Mouse (Mus musculus) granulocyte monocyte progenitor cell, adult 5-6 weeks (primary cell): ENCODE data around the gene Fads1. TPM values are rescaled to one million over a fixed set of nuclear protein-coding genes. Genes with fewer than 3 reads are reported as not detected.

Experiments
- ATAC-seq: replicated peaks from 2 replicates; pipeline ENCODE4 v1.8.0; 2016; ENCODE audit warnings: mild to moderate bottlenecking, moderate TSS enrichment, inconsistent platforms; ENCODE audit not compliant: poor library complexity, severe bottlenecking
- total RNA-seq, 2 experiments: library from RNA; stranded (forward) in 1 of 2; stranded (reverse) in 1 of 2; fragments of 200-712, 200-1000 nt in 1 of 2; fragments of >200 nt in 1 of 2; fragmentation: Nextera tagmentation in 1 of 2; gene quantifications; 2 replicates each; pipeline ENCODE4 v1.2.3; 2014 to 2017

The Fads1 gene
- total RNA-seq, 2 experiments from 2014 or later: 14.5 to 18.5 TPM

- no peak for ATAC-seq
Measured at GRCm38 (mm10) chr19:10174956-10175355, 7.7 kb upstream of the Fads1 start.

GRCm38 (mm10) chr19:10176477-10176876, 6.2 kb upstream of the Fads1 start:
- no peak for ATAC-seq

GRCm38 (mm10) chr19:10176941-10177372, 5.7 kb upstream of the Fads1 start:
- 0 out of 2 replicates have a peak, but pooled peaks have one; percentile 7 for ATAC-seq

GRCm38 (mm10) chr19:10181225-10181624, 1.5 kb upstream of the Fads1 start:
- no peak for ATAC-seq

- ATAC-seq: 0 out of 2 replicates have a peak, but pooled peaks have one; percentile 3
Measured at GRCm38 (mm10) chr19:10182142-10182541, 546 bp upstream of the Fads1 start.

GRCm38 (mm10) chr19:10183299-10183983, 753 bp downstream of the Fads1 start:
- peak; percentile 45 for ATAC-seq

- no peak for ATAC-seq
Measured at GRCm38 (mm10) chr19:10184096-10184495, 1.4 kb downstream of the Fads1 start.

GRCm38 (mm10) chr19:10185876-10186275, 3.2 kb downstream of the Fads1 start:
- no peak for ATAC-seq

GRCm38 (mm10) chr19:10186569-10186968, 3.9 kb downstream of the Fads1 start:
- ATAC-seq: no peak

- no peak for ATAC-seq
Measured at GRCm38 (mm10) chr19:10188281-10188811, 5.7 kb downstream of the Fads1 start.

GRCm38 (mm10) chr19:10189022-10189421, 6.3 kb downstream of the Fads1 start:
- ATAC-seq: no peak

- ATAC-seq: no peak
Measured at GRCm38 (mm10) chr19:10189940-10190339, 7.3 kb downstream of the Fads1 start.

GRCm38 (mm10) chr19:10190796-10191195, 8.1 kb downstream of the Fads1 start:
- peak; percentile 57 for ATAC-seq

GRCm38 (mm10) chr19:10191326-10191725, 8.6 kb downstream of the Fads1 start:
- peak; percentile 89 for ATAC-seq

- no peak for ATAC-seq
Measured at GRCm38 (mm10) chr19:10194337-10194736, 11.6 kb downstream of the Fads1 start.

- no peak for ATAC-seq
Measured at GRCm38 (mm10) chr19:10195252-10195651, 12.6 kb downstream of the Fads1 start.

GRCm38 (mm10) chr19:10197130-10197529, 14.4 kb downstream of the Fads1 start:
- ATAC-seq: no peak

- ATAC-seq: no peak
Measured at GRCm38 (mm10) chr19:10198286-10198685, 15.6 kb downstream of the Fads1 start.

- ATAC-seq: peak; percentile 61
Measured at GRCm38 (mm10) chr19:10198723-10199122, 16.0 kb downstream of the Fads1 start.

- ATAC-seq: no peak
Measured at GRCm38 (mm10) chr19:10203146-10203847, 20.6 kb downstream of the Fads1 start.

- peak; percentile 82 for ATAC-seq
Measured at GRCm38 (mm10) chr19:10203848-10204615, 21.3 kb downstream of the Fads1 start, which contains the start of the genes Tmem258 and Fen1. TSS of gene Tmem258 (plus strand) at chr19:10204014. TSS of gene Fen1 (minus strand) at chr19:10204169.
